Mouse (Mus musculus) spleen, postnatal 14 days (tissue): ENCODE data around the gene Nrxn1.
"Not testable (repeated sequence)": the region's sequence is repeated elsewhere in the genome, so short reads cannot be mapped to it uniquely, and the experiment has no call there.

Source experiments
- DNase-seq, 2 experiments: peaks; one replicate each; pipeline ENCODE4 v3.0.0; 2021 to 2022; ENCODE audit warnings: low spot score in 2 of 2

Nrxn1 gene

DNA sequence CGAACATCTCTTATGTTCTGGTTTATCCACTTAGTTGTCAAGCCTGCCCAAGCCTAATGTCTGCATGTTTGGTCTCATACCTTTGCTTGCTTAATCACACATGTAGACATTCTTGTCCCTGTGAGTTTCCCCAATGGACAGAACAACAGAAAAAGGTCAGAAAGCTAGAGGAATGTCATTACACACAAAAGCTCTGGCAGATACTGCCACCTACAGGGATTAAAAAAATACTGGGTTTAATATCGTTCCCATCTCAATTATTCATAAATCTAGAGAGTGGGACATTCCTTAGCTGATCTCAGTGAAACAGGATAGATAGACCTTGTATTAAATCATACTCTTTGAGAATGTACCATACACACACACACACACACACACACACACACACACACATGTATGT, 823.7 kb downstream of the Nrxn1 start:
- DNase-seq: no peak

DNA sequence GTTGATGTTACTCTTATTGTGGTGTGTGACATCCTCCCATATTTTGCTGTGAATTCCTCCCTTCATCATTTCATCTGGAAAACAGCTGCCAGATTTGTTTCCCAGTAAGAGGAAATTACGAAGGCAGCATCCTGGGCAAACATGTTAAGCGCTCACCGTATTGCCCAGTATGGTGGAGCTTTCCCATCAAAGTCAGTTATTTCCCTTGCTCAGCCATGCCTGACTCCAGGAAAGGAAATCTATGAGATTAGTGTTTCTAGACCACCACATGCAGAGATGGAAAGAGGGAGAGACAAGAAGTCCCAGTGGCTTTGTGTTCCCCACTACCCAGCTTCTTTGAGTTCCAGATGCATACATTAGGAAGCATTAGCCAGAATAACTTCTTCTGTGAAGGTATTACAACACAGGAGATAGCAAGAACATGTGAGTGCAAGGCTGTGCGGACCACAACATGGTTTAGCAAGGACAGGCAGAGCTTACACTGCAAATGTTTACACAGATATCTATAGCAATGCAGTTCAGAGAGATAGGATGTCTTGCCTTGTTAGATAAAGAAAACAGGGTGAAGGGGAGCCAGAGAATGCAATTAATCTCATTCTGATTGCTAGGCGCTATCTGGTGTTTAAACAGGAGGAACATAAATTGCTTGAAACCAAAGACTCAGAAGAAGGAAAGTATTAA, 839.3 kb downstream of the Nrxn1 start:
- DNase-seq: no peak

DNA sequence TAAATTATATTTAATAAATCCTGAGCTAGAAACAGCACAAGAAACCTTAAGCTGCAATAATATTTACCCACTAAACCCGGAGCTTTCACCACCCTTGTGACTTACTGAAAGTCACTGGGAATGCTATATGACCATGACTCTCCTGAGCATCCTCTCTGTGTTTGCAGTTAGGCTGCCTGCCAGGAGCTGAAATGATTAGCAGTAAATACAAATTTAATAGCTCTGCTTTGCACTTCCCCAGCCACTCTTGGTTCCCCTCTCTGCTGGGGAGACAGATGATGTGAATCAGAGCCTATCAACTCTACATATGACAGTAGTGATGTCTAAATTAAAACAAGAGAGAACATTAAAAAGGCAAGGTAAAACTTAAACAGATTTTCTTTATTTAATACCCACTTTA, 840.7 kb downstream of the Nrxn1 start:
- DNase-seq: no peak

DNA sequence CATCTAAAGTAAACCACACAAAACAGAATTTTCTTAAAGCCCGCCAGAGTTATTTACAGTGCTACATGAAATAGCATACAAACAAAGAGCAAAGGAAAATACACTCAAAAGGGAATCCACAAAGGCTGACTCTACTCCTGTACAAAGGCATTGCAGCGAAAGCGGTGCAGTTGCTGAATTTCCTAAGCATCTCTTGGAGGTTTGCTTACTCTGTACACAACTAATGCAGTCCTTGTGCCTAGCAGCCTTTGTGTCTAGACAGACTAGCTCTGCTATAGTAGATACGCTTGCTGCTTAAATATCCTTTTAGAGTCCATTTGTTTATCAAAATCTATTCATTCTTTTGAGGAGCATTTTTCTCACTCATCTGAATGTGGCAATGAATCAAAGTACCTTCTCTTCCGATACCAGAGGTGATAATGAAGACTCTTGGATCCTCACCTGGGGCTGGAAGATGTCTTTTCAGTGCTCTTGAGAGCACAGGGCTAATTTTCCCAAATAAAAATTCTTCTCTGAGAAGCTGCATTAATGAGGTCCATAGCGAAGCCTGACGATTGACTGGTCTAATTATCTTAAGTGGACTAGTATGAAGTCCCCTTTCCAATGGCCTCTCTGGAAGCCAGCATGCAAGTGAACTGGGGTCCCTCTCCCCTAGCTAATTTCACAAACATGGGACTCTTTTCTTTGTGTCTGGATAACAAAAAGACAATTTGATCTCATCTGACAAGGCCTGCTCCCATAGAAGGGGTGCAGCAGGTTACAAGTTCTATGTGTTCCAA, 845.6 kb downstream of the Nrxn1 start:
- no peak for DNase-seq

DNA sequence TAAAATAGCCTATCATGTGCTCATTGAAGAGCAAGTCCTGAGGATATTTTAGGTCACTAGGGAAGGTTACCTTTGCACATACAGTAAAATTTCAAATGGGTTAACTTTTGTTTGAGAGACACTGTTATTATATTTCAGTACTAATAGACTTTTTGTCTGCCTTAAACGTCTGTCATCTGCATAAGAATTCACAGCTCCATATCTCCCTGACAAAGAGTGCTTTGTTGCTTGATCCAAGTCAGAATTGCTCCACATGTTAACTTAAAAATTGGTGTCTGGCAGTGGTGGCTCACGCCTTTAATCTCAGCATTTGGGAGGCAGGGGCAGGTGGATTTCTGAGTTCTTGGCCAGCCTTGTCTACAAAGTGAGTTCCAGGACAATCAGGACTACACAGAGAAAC, 848.5 kb downstream of the Nrxn1 start:
- DNase-seq: no peak

DNA sequence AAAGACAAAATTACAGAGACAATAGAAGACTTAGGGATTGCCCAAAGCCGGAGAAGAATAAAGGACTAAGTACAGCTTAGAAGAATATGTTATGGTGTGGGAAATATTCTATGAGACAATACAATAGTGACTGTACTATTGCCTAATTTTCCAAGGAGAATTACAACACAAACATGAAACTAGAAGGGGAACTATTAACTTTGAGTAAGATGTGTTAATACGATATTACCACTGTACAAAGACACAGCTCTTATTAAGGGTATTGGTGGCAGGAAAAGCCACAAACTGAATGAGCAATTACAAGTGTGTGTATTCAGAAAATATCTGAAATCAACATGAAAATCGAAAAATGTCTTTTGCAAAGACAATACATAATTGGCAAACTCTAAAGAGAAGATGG, 853.9 kb downstream of the Nrxn1 start:
- no peak for DNase-seq

DNA sequence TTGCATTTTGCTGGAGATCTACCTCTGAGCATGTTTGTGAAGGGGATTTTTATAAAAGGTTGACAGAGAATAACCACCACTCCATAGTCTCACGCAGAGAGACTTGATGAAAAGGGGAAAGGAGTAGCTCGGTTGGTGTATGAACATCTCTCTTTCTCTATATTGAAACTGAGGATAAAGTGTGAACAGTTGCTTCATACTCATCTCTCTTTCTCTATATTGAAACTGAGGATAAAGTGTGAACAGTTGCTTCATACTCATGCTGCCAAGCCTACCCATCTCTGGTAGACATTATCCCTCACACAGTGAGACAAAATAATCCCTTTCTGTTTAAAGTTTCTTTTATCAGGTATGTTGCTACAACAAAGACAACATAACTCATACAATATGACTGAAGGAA, 854.4 kb downstream of the Nrxn1 start:
- no peak for DNase-seq

DNA sequence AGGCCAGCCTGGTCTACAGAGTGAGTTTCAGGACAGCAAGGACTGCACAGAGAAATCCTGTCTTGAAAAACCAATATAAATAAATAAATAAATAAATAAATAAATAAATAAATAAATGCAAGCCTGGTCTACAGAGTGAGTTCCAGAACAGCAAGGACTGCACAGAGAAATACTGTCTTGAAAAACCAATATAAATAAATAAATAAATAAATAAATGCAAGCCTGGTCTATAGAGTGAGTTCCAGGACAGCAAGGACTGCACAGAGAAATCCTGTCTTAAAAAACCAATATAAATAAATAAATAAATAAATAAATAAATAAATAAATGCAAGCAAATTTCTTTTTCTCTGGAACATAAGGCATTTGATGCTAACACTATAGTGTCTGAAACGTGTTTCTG, 857.2 kb downstream of the Nrxn1 start:
- DNase-seq: not testable (repeated sequence)

DNA sequence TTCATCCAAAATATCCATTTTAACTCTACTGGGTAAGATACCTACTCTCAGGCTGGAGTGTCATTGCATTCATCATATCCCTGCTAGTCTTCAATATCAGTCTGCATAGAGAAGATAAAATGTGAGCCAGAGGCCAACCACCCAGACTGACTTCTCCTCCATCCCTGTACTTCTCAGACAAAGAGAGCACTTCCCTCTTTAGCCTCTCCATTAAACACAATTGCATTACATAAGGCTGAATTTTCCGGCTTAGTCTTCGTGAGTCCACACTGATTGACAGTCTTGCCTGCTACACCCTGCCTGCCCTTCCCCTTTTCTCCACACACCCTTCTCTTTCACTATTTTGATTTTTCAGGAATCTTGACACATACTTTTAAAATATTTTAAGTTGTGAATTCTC, 858.1 kb downstream of the Nrxn1 start:
- DNase-seq: no peak

DNA sequence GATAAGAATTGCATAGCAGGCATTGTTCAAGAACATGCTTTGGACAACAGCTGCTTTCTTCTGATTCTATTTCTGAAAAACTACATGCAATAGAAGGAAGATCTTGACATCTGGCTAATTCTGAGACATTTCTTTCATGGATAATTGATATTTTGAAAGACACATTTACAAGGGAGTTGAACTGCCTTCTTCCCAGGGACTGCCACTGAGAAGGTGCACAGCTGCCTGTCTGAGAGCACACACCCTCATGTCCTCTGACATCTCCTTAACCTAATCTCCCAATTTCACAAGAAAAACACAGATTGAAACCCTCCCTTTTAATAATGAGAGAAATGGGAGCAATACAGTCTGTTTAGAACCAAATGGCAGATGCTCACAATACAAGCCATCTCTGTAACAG, 884.3 kb downstream of the Nrxn1 start:
- no peak for DNase-seq

DNA sequence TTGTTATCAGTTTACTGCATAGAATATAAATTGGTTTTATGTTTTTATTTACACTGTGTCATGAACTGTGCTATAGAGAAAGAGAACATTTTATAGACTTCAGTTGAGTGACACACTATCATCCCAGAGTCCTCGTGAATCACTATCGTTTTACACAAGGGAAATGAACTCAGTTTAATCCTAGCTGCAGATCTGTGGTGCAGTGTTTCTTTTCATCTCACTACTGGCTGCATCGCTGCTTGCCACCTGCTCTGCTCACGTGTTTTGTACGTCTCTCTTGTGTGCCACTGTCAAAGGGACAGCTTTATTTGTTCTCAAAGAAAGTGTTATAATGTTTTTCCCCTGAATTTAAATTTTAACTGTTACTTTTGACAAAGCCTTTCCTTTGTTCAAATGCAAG, 885.3 kb downstream of the Nrxn1 start:
- no peak for DNase-seq

DNA sequence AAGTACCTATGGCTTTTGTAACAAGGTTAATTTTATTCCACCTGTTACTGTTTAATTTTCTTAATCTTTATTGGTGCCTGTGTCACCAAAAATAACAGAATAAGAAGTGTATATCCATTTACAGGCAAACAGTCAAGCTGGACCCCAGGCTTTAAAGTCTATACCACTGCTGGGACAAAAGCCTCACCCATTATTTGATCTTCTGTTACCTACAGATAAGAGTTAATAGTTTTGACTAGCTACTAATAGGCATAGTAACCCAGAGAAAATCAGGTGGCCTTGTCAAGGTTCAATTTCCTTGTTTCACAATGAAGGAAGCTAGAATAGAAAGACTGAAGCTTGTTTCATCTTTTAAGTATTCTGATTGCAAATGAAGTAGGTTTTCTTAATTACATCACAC, 888.9 kb downstream of the Nrxn1 start:
- no peak for DNase-seq

DNA sequence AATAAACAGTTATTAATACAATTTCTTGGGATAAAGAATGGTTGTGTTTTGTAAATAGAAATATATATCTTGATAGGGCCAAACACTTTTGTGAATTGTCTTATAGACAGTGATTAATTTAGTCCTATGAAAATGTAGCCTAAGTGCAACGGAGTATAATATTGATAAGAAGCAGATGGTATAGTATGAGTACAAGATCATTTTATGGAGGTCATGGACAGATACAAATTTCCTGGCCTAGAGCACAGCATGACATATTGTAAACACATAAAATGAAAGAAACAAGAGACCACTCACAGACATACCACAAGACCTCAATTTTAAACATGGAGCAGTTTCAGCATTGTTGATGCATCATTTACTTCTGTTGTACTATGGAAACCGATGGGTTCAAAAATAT, 890.1 kb downstream of the Nrxn1 start:
- DNase-seq: no peak

DNA sequence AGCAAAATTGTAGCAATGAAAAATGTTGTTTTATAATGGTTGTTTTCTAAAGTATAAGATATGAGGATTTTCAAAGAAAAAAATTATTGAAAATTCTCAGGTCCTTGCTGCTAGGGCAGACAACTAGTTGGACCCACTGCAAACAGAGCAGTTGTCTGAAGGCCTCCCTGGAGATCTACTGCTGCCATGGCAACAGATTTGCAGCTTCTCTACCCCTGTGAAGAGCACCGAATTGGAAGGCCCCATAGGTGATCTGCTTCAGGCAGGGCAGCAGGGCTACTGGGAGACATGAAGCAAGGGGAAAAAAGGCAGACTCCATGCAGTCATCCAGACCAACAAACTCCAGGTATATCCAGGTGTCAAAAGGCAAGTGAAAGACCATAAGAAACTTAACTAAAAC, 896.1 kb downstream of the Nrxn1 start:
- no peak for DNase-seq

DNA sequence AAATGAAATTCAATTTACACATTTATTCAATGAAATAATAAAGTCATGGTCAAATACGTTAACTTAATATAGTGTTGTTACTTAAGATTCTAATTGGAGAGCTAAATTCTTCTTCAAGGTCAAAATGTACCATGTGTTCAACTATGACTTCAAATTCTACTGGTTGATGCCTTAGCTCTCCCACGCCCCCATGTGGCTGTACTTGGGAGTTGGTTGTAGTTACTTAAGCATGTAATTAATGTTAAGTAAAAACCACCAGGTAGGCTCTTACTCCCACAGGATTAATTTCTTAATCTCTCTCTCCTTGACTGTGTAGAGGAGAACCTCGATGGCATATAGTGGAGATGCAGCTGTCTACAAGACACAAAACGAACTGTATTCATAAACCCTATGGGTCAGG, 951.3 kb downstream of the Nrxn1 start:
- no peak for DNase-seq

DNA sequence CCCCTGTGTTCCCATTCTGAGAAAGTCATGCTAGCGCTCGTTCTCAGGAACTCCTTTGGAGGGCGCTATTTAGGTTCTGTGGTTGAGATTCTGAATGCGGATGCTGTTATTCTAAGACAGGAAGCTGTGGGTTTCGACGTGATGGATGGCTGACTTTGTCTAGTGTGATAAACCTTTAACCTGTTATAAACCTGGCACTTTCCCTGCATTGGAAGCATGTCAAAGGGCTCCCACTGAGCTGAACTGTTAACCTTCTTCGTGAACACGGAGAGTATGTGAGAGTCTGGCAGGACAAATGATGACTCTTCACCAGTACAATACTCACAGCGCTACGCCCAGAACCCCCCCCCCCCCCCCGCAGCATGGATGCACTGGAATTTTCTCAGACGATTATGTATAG, 962.0 kb downstream of the Nrxn1 start:
- DNase-seq: no peak

DNA sequence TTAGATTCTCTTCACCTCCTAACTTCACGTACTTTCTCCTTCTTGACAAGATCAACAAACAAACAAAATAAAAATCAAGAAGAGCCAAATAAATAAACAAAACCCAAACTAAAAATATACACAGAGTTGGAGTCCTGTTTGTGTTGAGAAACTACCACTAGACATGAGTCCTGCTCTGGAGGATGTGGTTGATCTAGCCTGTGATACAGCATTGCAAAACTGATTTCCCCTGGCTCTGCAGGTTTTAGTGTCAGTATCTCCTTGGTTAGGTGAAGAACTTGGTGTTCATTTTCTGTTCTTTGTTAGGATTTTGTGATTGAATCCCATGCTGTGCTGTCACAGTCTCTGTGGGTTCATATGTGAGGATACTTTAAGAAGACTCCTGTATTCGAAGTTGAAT, 963.7 kb downstream of the Nrxn1 start:
- no peak for DNase-seq

DNA sequence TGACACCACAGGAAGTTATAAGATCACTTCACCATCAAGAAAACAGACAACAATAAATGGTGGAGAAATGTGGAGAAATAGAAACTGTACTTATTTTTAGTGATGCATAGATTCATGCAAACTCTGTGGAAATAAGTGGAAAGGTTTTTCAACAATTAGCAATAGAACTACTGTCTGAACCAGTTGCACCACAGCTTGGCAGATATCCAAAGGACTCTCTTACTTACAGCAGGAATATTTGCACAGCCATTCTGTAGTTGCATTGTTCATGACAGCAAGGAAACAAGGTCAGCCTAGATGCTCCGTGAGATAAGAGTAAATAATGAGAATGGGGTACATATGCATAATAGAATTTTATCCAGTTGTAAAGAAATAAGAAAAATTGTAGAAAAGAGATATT, 965.3 kb downstream of the Nrxn1 start:
- DNase-seq: no peak

DNA sequence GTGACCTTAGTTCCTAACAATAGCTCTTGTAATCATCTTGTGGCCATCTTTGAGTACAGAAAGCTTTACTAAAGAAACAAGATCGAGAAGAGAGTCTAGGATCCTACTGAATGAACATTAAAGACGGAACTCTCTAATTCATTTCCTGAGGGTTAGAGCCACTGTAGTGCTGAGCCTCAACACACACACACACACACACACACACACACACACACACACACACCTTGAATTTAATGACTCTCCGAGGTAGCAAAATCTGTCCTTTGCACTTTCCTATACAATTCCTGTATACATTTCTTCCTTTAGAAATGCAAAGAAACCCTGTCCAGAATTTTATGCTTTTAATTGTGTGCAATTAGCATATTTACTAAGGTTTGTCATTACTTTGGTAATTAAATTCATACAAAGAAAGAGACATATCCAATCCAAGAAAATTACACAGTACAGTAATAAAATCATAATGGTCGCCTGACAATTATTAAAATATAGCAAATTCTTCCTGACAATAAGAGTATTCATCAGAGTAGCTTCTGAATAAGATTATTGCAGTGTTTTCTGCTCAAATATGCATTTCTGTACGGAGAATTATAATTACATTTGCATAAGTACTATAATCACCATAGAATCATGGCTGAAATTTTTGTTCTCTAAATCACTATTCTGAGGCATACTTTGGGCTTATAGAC, 969.9 kb downstream of the Nrxn1 start:
- DNase-seq: no peak

DNA sequence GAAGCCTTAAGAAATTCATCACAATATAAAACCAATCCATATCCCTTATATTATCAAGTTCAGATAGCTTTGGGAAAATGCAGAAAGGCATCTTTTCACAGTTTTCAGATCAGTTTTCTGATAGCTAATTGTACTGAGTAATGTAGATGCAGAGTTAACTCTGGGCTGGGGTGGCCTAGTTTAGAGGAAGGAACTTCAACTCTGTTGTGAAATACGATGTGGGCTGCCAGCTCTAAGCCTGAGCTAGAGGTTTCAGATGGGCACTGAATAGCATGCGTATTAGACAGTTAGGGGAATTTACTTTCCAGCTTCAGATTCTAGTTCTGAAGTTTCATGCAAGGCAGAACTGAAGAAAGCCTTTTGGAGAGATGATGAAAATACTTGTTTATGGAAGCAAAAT, 976.6 kb downstream of the Nrxn1 start:
- DNase-seq: no peak

DNA sequence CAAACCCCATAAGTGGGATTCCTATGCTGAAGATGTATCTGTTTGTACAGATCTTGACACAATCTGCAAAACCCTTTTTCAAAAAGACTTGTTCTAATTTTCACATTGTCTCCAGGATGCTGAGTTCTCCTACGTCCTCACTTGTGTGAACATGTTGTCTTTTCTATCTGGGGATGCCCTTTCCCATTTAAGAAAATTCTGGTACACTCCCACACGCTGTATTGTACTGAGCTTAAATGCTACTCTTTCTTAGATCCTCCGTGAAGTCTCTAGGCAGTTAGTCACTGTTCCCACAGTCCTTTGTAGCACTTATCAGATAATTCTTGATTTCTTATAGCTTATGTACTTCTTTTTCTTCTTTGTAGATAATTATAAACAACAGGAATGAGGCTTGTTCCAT, 997.9 kb downstream of the Nrxn1 start:
- no peak for DNase-seq

DNA sequence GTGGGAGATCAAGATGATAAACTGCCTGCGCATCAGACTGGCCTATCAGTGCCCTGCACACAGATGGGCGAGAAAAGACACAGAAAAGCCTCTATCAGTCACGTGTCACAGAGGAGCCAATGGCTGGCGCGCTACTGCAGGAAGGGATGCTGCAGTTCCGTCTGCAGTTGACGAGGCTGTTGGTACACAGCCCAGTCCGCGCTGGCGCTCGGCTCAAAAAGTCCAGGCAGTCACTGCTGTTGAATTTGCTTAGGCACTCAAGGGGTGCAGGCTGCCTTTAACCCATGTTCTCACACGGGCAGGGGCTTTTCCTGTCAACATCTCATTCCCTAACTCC, 1004.6 kb downstream of the Nrxn1 start:
- no peak for DNase-seq

DNA sequence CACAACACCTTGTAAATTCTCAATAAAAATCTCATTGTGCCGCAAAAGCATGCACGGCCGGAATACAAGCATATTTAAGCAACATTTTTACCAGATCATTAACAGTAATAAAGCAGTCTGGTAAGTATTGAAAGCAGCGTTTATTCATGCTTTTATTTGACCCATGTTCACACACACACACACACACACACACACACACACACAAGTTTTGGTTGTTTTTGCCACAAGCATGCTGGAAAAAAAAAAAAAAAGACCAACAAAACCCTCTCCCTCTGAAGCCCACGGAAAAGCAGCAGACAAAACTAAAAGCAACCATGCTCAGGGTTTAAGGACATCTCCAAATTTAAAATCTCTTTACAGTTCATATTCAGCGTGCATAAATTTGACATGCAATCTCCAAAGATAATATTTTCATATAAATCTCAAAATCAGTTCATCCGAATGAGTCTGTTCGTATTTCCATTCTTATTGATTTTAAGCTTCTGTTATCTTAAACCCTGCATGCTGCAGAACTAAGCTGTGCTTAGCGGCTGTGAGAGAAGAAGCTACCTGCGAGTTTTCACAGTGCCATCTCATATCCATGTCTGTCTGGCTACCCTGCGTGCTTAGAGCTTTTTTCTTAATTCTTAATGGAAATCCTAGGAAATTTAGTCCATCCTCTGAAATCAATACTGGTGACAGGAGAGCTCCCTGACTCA, 1005.1 kb downstream of the Nrxn1 start:
- DNase-seq: no peak
